Mouse (Mus musculus): Measurements from ENCODE around the gene Stac2.

Stac2 gene

GRCm38 (mm10) chr11:98052989-98053834 is at the start of gene Stac2:
TSS of gene Stac2 (minus strand) at chr11:98053462.
- peak; percentile 85 for DNase-seq (ENCODE audit: low spot score)

- DNase-seq (ENCODE audit: low spot score) = no peak
Measured at GRCm38 (mm10) chr11:98101332-98101731, 48.1 kb upstream of the Stac2 start.

- no peak for DNase-seq (ENCODE audit: low spot score)
Measured at GRCm38 (mm10) chr11:98090583-98090982, 37.3 kb upstream of the Stac2 start.

- DNase-seq (ENCODE audit: low spot score) = no peak
Measured at GRCm38 (mm10) chr11:98088224-98088623, 35.0 kb upstream of the Stac2 start.

- no peak for DNase-seq (ENCODE audit: low spot score)
Measured at GRCm38 (mm10) chr11:98086574-98086973, 33.3 kb upstream of the Stac2 start.

GRCm38 (mm10) chr11:98086141-98086540 is 32.9 kb upstream of the Stac2 start:
- no peak for DNase-seq (ENCODE audit: low spot score)

GRCm38 (mm10) chr11:98082745-98083144 is 29.5 kb upstream of the Stac2 start:
- DNase-seq (ENCODE audit: low spot score) = no peak

GRCm38 (mm10) chr11:98080450-98080849 is 27.2 kb upstream of the Stac2 start:
- no peak for DNase-seq (ENCODE audit: low spot score)

GRCm38 (mm10) chr11:98077086-98077485 is 23.8 kb upstream of the Stac2 start:
- DNase-seq (ENCODE audit: low spot score) = no peak

GRCm38 (mm10) chr11:98075195-98075808 is 22.0 kb upstream of the Stac2 start:
- DNase-seq (ENCODE audit: low spot score) = peak; percentile 75

- no peak for DNase-seq (ENCODE audit: low spot score)
Measured at GRCm38 (mm10) chr11:98073442-98073841, 20.2 kb upstream of the Stac2 start.

- DNase-seq (ENCODE audit: low spot score) = peak; percentile 91
Measured at GRCm38 (mm10) chr11:98067255-98067654, 14.0 kb upstream of the Stac2 start.

- peak; percentile 57 for DNase-seq (ENCODE audit: low spot score)
Measured at GRCm38 (mm10) chr11:98066201-98066600, 12.9 kb upstream of the Stac2 start.

GRCm38 (mm10) chr11:98061904-98062562 is 8.8 kb upstream of the Stac2 start:
- no peak for DNase-seq (ENCODE audit: low spot score)

GRCm38 (mm10) chr11:98061441-98061840 is 8.2 kb upstream of the Stac2 start:
- DNase-seq (ENCODE audit: low spot score) = no peak

- DNase-seq (ENCODE audit: low spot score) = no peak
Measured at GRCm38 (mm10) chr11:98060104-98060692, 6.9 kb upstream of the Stac2 start.

GRCm38 (mm10) chr11:98059662-98060061 is 6.4 kb upstream of the Stac2 start:
- DNase-seq (ENCODE audit: low spot score) = no peak

GRCm38 (mm10) chr11:98057998-98058397 is 4.7 kb upstream of the Stac2 start:
- DNase-seq (ENCODE audit: low spot score) = peak; percentile 87

GRCm38 (mm10) chr11:98057466-98057865 is 4.2 kb upstream of the Stac2 start:
- DNase-seq (ENCODE audit: low spot score) = no peak

- no peak for DNase-seq (ENCODE audit: low spot score)
Measured at GRCm38 (mm10) chr11:98052129-98052988, 903 bp downstream of the Stac2 start.

GRCm38 (mm10) chr11:98051611-98052128 is 1.6 kb downstream of the Stac2 start:
- no peak for DNase-seq (ENCODE audit: low spot score)
